Mouse (Mus musculus): ENCODE results near the gene Pnkd.

DNA sequence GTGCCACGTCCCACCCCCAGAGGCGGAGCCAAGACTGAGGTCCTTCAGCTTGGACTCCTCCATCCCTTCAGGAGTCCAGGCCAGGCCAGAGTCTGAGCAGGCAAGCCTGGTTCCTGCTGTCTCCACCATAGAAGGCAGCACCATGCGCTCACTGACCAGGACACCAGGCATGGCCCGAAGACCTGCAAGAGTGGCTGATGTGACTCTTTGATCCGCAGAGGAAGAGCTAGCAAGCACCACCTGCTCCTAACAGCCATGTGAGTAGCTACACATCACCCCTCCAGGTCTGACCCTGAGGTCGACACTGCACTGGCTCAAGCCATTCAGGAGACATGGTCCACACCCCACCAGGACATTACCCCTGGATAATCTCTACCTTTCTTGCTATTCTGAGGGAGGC lies 7.7 kb upstream of the Pnkd start:
- TF ChIP-seq POLR2A (IDR thresholded peaks at IDR 0.05; ENCODE audit: borderline replicate concordance, extremely low read depth, low read depth, low read length) (no peak), CTCF (IDR thresholded peaks at IDR 0.05; ENCODE audit: insufficient read depth, low read length) (no peak)
